Mouse (Mus musculus) erythroblast, embryonic 14.5 days (primary cell): ENCODE data around the gene Syt14.

Experiments
- GATA1 ChIP-seq: IDR thresholded peaks from 2 replicates; pipeline ENCODE4 v1.6.1; 2012; ENCODE audit warnings: low read length, inconsistent platforms, mixed read lengths
- TAL1 ChIP-seq: IDR thresholded peaks from 3 replicates; pipeline ENCODE4 v1.6.1; 2012; ENCODE audit warnings: low read length, inconsistent platforms, mixed read lengths

- TF ChIP-seq GATA1 (no peak), TAL1 (no peak)
Measured at GRCm38 (mm10) chr1:192896076-192896475, 139.5 kb downstream of the Syt14 start.
